Mouse (Mus musculus) lung, adult 10 weeks (tissue): Measurements from ENCODE around the gene Gbx1. TPM values are rescaled to one million over a fixed set of nuclear protein-coding genes. Genes with fewer than 3 reads are reported as not detected.

Experiments
- polyA plus RNA-seq: library from polyadenylated mRNA; stranded (reverse); fragments of 350-450 nt; fragmentation: Illumina TruSeq; extraction: RNeasy Lipid Tissue Mini Kit (QIAGEN cat#74804); gene quantifications from one replicate; pipeline ENCODE4 v1.2.3, GENCODE M21; 2014; ENCODE audit warnings: low read depth, low replicate concordance; ENCODE audit not compliant: insufficient read depth

The Gbx1 gene
- 0.07 TPM for polyA plus RNA-seq

DNA sequence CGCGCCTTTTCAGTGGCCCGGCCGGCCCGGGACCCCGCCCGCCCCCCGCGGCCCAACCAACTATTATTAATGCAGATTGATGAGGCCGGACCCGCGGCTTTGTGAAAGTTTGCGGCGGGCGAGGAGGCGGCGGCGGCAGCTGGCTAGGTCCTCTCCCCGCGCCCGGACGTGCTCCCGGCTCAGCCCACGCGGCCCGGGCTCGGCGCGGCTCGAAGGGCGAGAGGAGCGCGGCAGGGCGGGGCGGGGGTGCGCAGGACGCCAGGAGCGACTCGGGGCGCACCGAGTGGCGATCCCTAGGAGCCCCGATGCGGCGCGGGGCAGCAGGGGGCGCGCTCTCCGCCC lies at the start of gene Gbx1:
Gene Gbx1, minus strand, starts transcription at position 314 of the 342 bp plus-strand sequence.

DNA sequence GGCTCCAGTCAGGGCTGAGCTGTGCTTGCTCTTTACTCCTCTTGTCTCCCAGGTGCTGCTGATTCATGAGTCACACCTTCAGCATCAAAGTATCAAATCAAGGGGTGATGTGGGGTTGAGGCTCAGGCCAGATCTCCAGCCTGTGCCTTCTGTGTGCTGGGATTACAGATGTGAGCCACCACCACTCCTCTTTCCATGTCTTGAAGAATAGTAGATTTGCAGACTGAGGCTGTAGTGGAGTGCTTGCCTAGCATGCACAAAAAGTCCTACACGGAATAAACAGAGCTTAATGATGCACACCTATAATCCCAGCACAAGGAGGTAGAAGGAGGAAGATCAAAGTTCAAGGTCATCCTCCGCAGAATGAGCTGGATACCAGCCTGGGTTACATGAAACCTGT lies 29.7 kb upstream of the Gbx1 start, which contains the start of gene 4931409K22Rik:
Gene 4931409K22Rik, minus strand, starts transcription at position 101 of the 400 bp plus-strand sequence.

DNA sequence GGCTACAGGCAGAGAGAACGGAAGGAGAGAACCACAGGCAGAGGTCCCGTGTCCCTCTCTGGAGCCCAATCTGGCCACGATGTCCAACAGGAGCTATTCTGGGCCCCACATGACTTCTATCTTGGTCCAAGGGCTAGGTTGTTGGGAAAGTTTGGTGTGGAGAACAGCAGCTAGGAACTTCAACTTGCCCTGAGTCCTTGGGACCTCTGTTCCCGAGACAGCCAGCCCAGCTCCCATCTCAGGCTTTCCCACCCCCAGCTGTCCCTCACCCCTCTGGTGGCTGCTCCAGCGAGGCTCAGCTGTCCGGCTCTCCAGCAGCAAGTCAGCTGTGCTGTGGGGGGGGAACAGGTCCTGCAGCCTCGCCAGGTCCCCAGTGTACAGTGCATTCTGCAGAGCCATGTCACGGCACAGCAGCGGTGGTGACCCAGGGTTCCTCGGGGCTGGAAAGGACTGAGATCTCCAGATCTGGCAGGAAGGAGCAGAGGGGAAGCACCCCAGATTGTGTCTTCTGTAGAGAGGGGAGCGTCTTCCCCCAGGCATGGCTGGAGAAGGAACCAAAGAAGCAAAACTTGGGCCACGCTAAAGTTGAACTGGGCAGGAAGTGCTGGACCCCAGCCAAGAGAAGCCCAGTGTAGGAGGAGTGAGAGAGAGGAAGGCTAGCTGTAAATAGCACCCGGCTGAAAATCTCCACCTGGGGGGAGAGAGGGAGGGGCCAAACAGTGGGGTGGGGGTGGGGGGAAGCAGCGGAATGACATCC lies 13.6 kb upstream of the Gbx1 start, which contains the start of gene Asb10:
Gene Asb10, minus strand, starts transcription at position 592 of the 757 bp plus-strand sequence.

Other genes starting within 250 kb of the Gbx1 start
- 6.5 TPM for gene Kcnh2, start 175.6 kb downstream of the Gbx1 start, polyA plus RNA-seq
- gene Nos3, start 162.4 kb downstream of the Gbx1 start, polyA plus RNA-seq = 5.8 TPM
- 0.32 TPM for gene Atg9b, start 135.1 kb downstream of the Gbx1 start, polyA plus RNA-seq
- 12.1 TPM for gene Abcb8, start 133.5 kb downstream of the Gbx1 start, polyA plus RNA-seq
- not detected for gene Asic3, start 113.8 kb downstream of the Gbx1 start, polyA plus RNA-seq
- gene Cdk5, start 103.7 kb downstream of the Gbx1 start, polyA plus RNA-seq = 23.5 TPM
- gene Slc4a2, start 103.4 kb downstream of the Gbx1 start, polyA plus RNA-seq = 23.9 TPM
- gene Fastk, start 81.9 kb downstream of the Gbx1 start, polyA plus RNA-seq = 37.4 TPM
- gene Tmub1, start 79.3 kb downstream of the Gbx1 start, polyA plus RNA-seq = 15.2 TPM
- gene Agap3, start 75.0 kb downstream of the Gbx1 start, polyA plus RNA-seq = 57.4 TPM
- gene Asb10, start 13.8 kb upstream of the Gbx1 start, polyA plus RNA-seq = 0.51 TPM
- not detected for gene 4931409K22Rik, start 29.6 kb upstream of the Gbx1 start, polyA plus RNA-seq
- 28.4 TPM for gene Abcf2, start 50.3 kb upstream of the Gbx1 start, polyA plus RNA-seq
- gene Chpf2, start 59.5 kb upstream of the Gbx1 start, polyA plus RNA-seq = 12.6 TPM
- 12.3 TPM for gene Smarcd3, start 97.2 kb upstream of the Gbx1 start, polyA plus RNA-seq
- 35.2 TPM for gene Nub1, start 158.3 kb upstream of the Gbx1 start, polyA plus RNA-seq
- gene Wdr86, start 203.5 kb upstream of the Gbx1 start, polyA plus RNA-seq = 0.54 TPM
- gene Crygn, start 230.8 kb upstream of the Gbx1 start, polyA plus RNA-seq = 0.94 TPM